Mouse (Mus musculus): ENCODE measurements at regions not wholly inside any gene's neighbourhood (a gene's known extent, or its start where the extent isn't known, plus 50 kb on each side); places are given as distances from the start of the nearest gene placed in this dataset.

GRCm38 (mm10) chr9:84673327-84673726, 639.2 kb upstream of the Gm11114 start:
- DNase-seq (ENCODE audit: low read depth), result no peak

GRCm38 (mm10) chr9:84678416-84678815, 634.2 kb upstream of the Gm11114 start:
- no peak for DNase-seq (ENCODE audit: low read depth)

- DNase-seq (ENCODE audit: low read depth), result no peak
These were observed 593.9 kb upstream of the Gm11114 start for GRCm38 (mm10) chr9:84718615-84719191.

- DNase-seq (ENCODE audit: low read depth), result no peak
These were observed 593.2 kb upstream of the Gm11114 start for GRCm38 (mm10) chr9:84719396-84719795.

GRCm38 (mm10) chr9:84720454-84720853, 592.1 kb upstream of the Gm11114 start:
- no peak for DNase-seq (ENCODE audit: low read depth)

- DNase-seq (ENCODE audit: low read depth), result no peak
These were observed 573.3 kb upstream of the Gm11114 start for GRCm38 (mm10) chr9:84739266-84739665.

GRCm38 (mm10) chr9:84740336-84740735, 572.2 kb upstream of the Gm11114 start:
- DNase-seq (ENCODE audit: low read depth), result no peak

GRCm38 (mm10) chr9:84754332-84754731, 558.2 kb upstream of the Gm11114 start:
- DNase-seq (ENCODE audit: low read depth), result no peak

GRCm38 (mm10) chr9:84754828-84755227, 557.7 kb upstream of the Gm11114 start:
- no peak for DNase-seq (ENCODE audit: low read depth)

GRCm38 (mm10) chr9:84774348-84774747, 538.2 kb upstream of the Gm11114 start:
- DNase-seq (ENCODE audit: low read depth), result peak; percentile 19

- DNase-seq (ENCODE audit: low read depth), result peak; percentile 55
These were observed 537.4 kb upstream of the Gm11114 start for GRCm38 (mm10) chr9:84775190-84775589.

- no peak for DNase-seq (ENCODE audit: low read depth)
These were observed 533.4 kb upstream of the Gm11114 start for GRCm38 (mm10) chr9:84779125-84779524.

- no peak for DNase-seq (ENCODE audit: low read depth)
These were observed 486.8 kb upstream of the Gm11114 start for GRCm38 (mm10) chr9:84825768-84826167.

GRCm38 (mm10) chr9:84828934-84829333, 483.6 kb upstream of the Gm11114 start:
- DNase-seq (ENCODE audit: low read depth), result no peak

- DNase-seq (ENCODE audit: low read depth), result no peak
These were observed 481.9 kb upstream of the Gm11114 start for GRCm38 (mm10) chr9:84830639-84831038.

GRCm38 (mm10) chr9:84837498-84837897, 475.1 kb upstream of the Gm11114 start:
- no peak for DNase-seq (ENCODE audit: low read depth)

GRCm38 (mm10) chr9:84844021-84844420, 468.6 kb upstream of the Gm11114 start:
- DNase-seq (ENCODE audit: low read depth), result no peak

GRCm38 (mm10) chr9:84861600-84861999, 451.0 kb upstream of the Gm11114 start:
- no peak for DNase-seq (ENCODE audit: low read depth)

GRCm38 (mm10) chr9:84863431-84863830, 449.1 kb upstream of the Gm11114 start:
- DNase-seq (ENCODE audit: low read depth), result no peak

GRCm38 (mm10) chr9:84894148-84894547, 418.4 kb upstream of the Gm11114 start:
- no peak for DNase-seq (ENCODE audit: low read depth)

- DNase-seq (ENCODE audit: low read depth), result no peak
These were observed 416.5 kb upstream of the Gm11114 start for GRCm38 (mm10) chr9:84896073-84896472.

- DNase-seq (ENCODE audit: low read depth), result no peak
These were observed 411.9 kb upstream of the Gm11114 start for GRCm38 (mm10) chr9:84900643-84901042.

GRCm38 (mm10) chr9:84906244-84906643, 406.3 kb upstream of the Gm11114 start:
- no peak for DNase-seq (ENCODE audit: low read depth)

- no peak for DNase-seq (ENCODE audit: low read depth)
These were observed 399.3 kb upstream of the Gm11114 start for GRCm38 (mm10) chr9:84913321-84913720.

GRCm38 (mm10) chr9:84922306-84922705, 390.3 kb upstream of the Gm11114 start:
- no peak for DNase-seq (ENCODE audit: low read depth)
